Mouse (Mus musculus): ENCODE results near the gene Rbm43.

GRCm38 (mm10) chr2:51935921-51936320, 958 bp upstream of the Rbm43 start:
- no peak for TF ChIP-seq CTCF (IDR thresholded peaks at IDR 0.05; ENCODE audit: borderline replicate concordance, insufficient read depth, low read length)
- no peak for TF ChIP-seq POLR2A (IDR thresholded peaks at IDR 0.05; ENCODE audit: low read depth, low read length)
